Mouse (Mus musculus): ENCODE data around the gene Olfr849.

The Olfr849 gene

DNA sequence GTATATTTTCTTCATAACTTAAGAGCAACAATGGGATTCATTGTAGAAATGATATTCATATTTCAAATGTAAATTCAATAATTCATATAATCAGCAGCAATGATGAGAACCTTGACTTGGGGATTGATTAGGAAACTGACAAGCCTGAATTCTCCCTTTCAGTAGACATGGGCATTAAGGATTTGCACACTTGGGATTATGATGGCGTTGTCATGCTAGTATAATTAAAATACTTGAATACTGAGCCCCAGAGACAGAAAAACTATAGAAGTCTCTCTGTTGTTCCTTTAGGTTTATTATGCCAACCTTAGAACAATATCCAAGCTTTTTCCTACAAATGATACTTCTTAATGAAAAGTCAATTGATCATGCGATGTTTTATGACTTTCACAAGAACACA, at the start of gene Olfr849:
Olfr849 (plus strand) TSS at position 301 of the 400 bp plus-strand sequence.
- DNase-seq = no peak

GRCm38 (mm10) chr9:19478148-19478547, 38.1 kb downstream of the Olfr849 start, which contains the start of gene Olfr850:
Gene Olfr850, minus strand, starts transcription at chr9:19478248.
- no peak for DNase-seq

GRCm38 (mm10) chr9:19492995-19493394, 52.9 kb downstream of the Olfr849 start, which contains the start of gene Olfr851:
Gene Olfr851, plus strand, starts transcription at chr9:19493295.
- DNase-seq = no peak
